8 mouse cellular contexts compared by ENCODE assay signal in the genomic region with DNA sequence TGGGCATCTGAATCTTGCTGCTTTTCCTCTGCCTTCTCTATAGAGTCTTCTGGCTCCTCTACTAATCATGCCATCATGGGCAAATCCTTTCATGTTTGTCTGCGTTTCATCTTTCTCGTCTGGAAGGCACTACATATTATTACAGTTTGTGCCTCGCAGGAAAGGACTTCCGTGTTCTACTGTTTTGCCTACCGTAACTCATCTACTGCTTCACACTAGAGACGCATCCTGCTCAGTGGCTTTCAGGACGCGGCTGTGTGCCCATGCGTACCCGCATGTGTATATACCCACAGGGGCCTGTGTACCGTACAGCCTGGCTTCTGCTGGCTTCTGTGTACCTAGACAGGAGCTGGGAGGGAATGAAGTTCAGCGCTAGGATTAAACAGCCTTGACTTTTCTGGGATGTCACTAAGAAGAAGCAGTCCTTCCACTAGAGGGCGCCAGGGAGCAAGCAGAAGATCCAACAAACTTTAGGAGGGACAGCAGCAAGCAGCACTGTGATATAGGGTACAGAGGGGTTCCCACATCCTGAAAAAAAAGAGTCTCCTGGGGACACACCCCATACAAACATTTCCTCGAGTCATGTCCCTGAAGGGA.
DNase-seq lines count a peak whose midpoint lies in the region; ATAC-seq and TF ChIP-seq lines count a peak whose summit lies in the region.

No protein-coding gene starts in this region.

- no peaks in the 10 kb centered on the region for H3K36me3 ChIP-seq in intestine, postnatal 0 days (ENCODE audit: control insufficient read depth, insufficient read depth)
- no peaks in the 10 kb centered on the region for H3K36me3 ChIP-seq in limb, embryonic 11.5 days (ENCODE audit: control insufficient read depth, insufficient read depth, low read length)
- no peaks in the 10 kb centered on the region for H3K36me3 ChIP-seq in thymus, adult 2 months (ENCODE audit: control insufficient read depth, insufficient read depth, low read length)

- H3K4me1 ChIP-seq in intestine, postnatal 0 days (replicated peaks; ENCODE audit: control insufficient read depth, insufficient read depth, low read length), result no peaks in the 10 kb centered on the region
- no peaks in the 10 kb centered on the region for H3K4me1 ChIP-seq in limb, embryonic 11.5 days (ENCODE audit: control insufficient read depth, insufficient read depth, low read length)
- no peaks in the 10 kb centered on the region for H3K4me1 ChIP-seq in thymus, adult 2 months (replicated peaks; ENCODE audit: control insufficient read depth, insufficient read depth, low read length)

- TF ChIP-seq POLR2A in thymus, adult 2 months (IDR thresholded peaks at IDR 0.05; ENCODE audit: control insufficient read depth, extremely low read depth, insufficient read depth, low read length, poor library complexity), result no peak

- H3K4me2 ChIP-seq in intestine, postnatal 0 days (replicated peaks; ENCODE audit: low read depth), result peak overlapping the region; percentile 41; the same call in 1 of the 2 replicates
- no peak overlapping the region for H3K4me2 ChIP-seq in limb, embryonic 11.5 days (ENCODE audit: low read depth, severe bottlenecking)

- 42% methylated on average over 14 of the region's 14 CpGs for WGBS in intestine, postnatal 0 days
- WGBS in limb, embryonic 11.5 days, result 40% methylated on average over 14 of the region's 14 CpGs
- WGBS in thymus, adult 2 months, result 23% methylated on average over 14 of the region's 14 CpGs

- H3K9me3 ChIP-seq in intestine, postnatal 0 days (ENCODE audit: control insufficient read depth), result no peaks in the 10 kb centered on the region
- no peaks in the 10 kb centered on the region for H3K9me3 ChIP-seq in limb, embryonic 11.5 days (ENCODE audit: control insufficient read depth, low read length)

- TF ChIP-seq CTCF in intestine, postnatal 0 days (IDR thresholded peaks at IDR 0.05; ENCODE audit: low read depth), result peak; percentile 95
- TF ChIP-seq CTCF in thymus, adult 2 months (IDR thresholded peaks at IDR 0.05; ENCODE audit: borderline replicate concordance, control insufficient read depth, extremely low read depth, insufficient read depth, low read length, poor library complexity), result peak; percentile 93

- no peak overlapping the region for H3K27ac ChIP-seq in intestine, postnatal 0 days (ENCODE audit: low read depth, low read length)
- no peak overlapping the region for H3K27ac ChIP-seq in limb, embryonic 11.5 days (replicated peaks; ENCODE audit: low read depth, low read length)
- H3K27ac ChIP-seq in thymus, adult 2 months (ENCODE audit: control insufficient read depth, insufficient read depth, low read length), result no peak overlapping the region

- peak; percentile 34 for DNase-seq in 3134 (ENCODE audit: extremely low read depth, insufficient read length, low spot score)
- peak; percentile 77 for DNase-seq in R1 (ENCODE audit: low read depth, low spot score)
- DNase-seq in cerebellum, postnatal 10 days, result peak; percentile 91 to 94
- peak; percentile 28 for DNase-seq in gastrocnemius, postnatal 25 days
- DNase-seq in limb, embryonic 11.5 days (ENCODE audit: low spot score), result peak; percentile 89
- peak; percentile 74 for DNase-seq in thymus, adult 2 months

- no peak overlapping the region for H3K9ac ChIP-seq in intestine, postnatal 0 days (ENCODE audit: low read depth, low read length)
- H3K9ac ChIP-seq in limb, embryonic 11.5 days (ENCODE audit: low read length), result no peak overlapping the region

- no peak for ATAC-seq in intestine, postnatal 0 days
- ATAC-seq in limb, embryonic 11.5 days (ENCODE audit: insufficient number of reproducible peaks, low FRiP score, low TSS enrichment, low read depth), result no peak
- ATAC-seq in neutrophil, adult 5-6 weeks (ENCODE audit: extremely low read depth, insufficient number of reproducible peaks, low FRiP score, poor library complexity, severe bottlenecking), result peak; percentile 36; the same call in 1 of the 2 replicates

- H3K4me3 ChIP-seq in intestine, postnatal 0 days (ENCODE audit: low read depth, low read length), result no peak overlapping the region
- no peak overlapping the region for H3K4me3 ChIP-seq in limb, embryonic 11.5 days (ENCODE audit: low read depth, low read length)
- H3K4me3 ChIP-seq in thymus, adult 2 months (ENCODE audit: control insufficient read depth, insufficient read depth, low read length), result peak overlapping the region; percentile 22; the same call in 1 of the 2 replicates

- no peaks in the 10 kb centered on the region for H3K27me3 ChIP-seq in intestine, postnatal 0 days (replicated peaks; ENCODE audit: control insufficient read depth, insufficient read depth, low read length)
- H3K27me3 ChIP-seq in limb, embryonic 11.5 days (ENCODE audit: control insufficient read depth, insufficient read depth, low read length), result no peaks in the 10 kb centered on the region
- H3K27me3 ChIP-seq in thymus, adult 2 months (ENCODE audit: control insufficient read depth, insufficient read depth, low read length), result no peaks in the 10 kb centered on the region

Comparison
In these comparisons a context has a peak if more than half of its experiments do, and no peak if none do; other contexts are left out.
1. DNase-seq: peak in every context shown above with its lines; median percentile 92 in cerebellum, postnatal 10 days; 89 in limb, embryonic 11.5 days; 77 in R1; 74 in thymus, adult 2 months; 34 in 3134; 28 in gastrocnemius, postnatal 25 days.